Mouse (Mus musculus) embryonic facial prominence, embryonic 12.5 days (tissue): ENCODE results near the gene Pcbd2. TPM values are rescaled to one million over a fixed set of nuclear protein-coding genes. Genes with fewer than 3 reads are reported as not detected.

ENCODE experiments used
- ATAC-seq: fragments of 200-750 bp; cut with Nextera tagmentation; 2 replicates; pipeline ENCODE4 v1.8.0; 2017; ENCODE audit not compliant: insufficient number of reproducible peaks, insufficient read depth, low FRiP score, low TSS enrichment
- H3K27ac ChIP-seq: fragments of 300-500 bp; sonication (generic); 2 replicates; pipeline ENCODE4 v1.5.1; 2016; ENCODE audit warnings: mild to moderate bottlenecking
- H3K27me3 ChIP-seq: fragments of 300-500 bp; sonication (generic); 2 replicates; pipeline ENCODE4 v1.6.1; 2016; ENCODE audit warnings: mild to moderate bottlenecking, moderate library complexity
- H3K36me3 ChIP-seq: fragments of 300-500 bp; sonication (generic); 2 replicates; pipeline ENCODE4 v1.6.1; 2016; ENCODE audit warnings: mild to moderate bottlenecking
- H3K4me1 ChIP-seq: fragments of 300-500 bp; sonication (generic); 2 replicates; pipeline ENCODE4 v1.6.1; 2016
- H3K4me2 ChIP-seq: fragments of 300-500 bp; sonication (generic); replicated peaks from 2 replicates; pipeline ENCODE4 v1.6.1; 2016; ENCODE audit warnings: mild to moderate bottlenecking, moderate library complexity
- H3K4me3 ChIP-seq: fragments of 300-500 bp; sonication (generic); 2 replicates; pipeline ENCODE4 v1.5.1; 2016; ENCODE audit warnings: mild to moderate bottlenecking
- H3K9ac ChIP-seq: fragments of 300-500 bp; sonication (generic); 2 replicates; pipeline ENCODE4 v1.6.1; 2016; ENCODE audit warnings: mild to moderate bottlenecking, moderate library complexity
- H3K9me3 ChIP-seq: fragments of 300-500 bp; sonication (generic); 2 replicates; pipeline ENCODE4 v1.6.1; 2016; ENCODE audit warnings: mild to moderate bottlenecking, moderate library complexity
- WGBS: fragments of 180-500 bp; shearing (Covaris S2); methylation state at CpG from one replicate; pipeline ENCODE4 v1.1.7; 2016; 5-methylcytosine and 5-hydroxymethylcytosine counted together
- polyA plus RNA-seq: library from polyadenylated mRNA; unstranded; fragments of >200 nt; fragmentation: Nextera tagmentation; extraction: Ambion mirVana; gene quantifications from 2 replicates; pipeline ENCODE4 v1.2.1, GENCODE M21; 2016

Gene Pcbd2
- polyA plus RNA-seq, 1 experiment from 2014 or later: 56.6 TPM

GRCm38 (mm10) chr13:55809041-55809623, 82.0 kb downstream of the Pcbd2 start:
- Histone ChIP-seq H3K4me2 (no peak overlapping the region), H3K4me3 (no peak overlapping the region), H3K9me3 (no peaks in the 10 kb centered on the region), H3K36me3 (no peaks in the 10 kb centered on the region), H3K27me3 (no peaks in the 10 kb centered on the region), H3K27ac (no peak overlapping the region), H3K9ac (no peak overlapping the region), H3K4me1 (no peaks in the 10 kb centered on the region)
- WGBS: 69% methylated on average over 7 of the region's 7 CpGs
- no peak for ATAC-seq

GRCm38 (mm10) chr13:55809707-55810106, 82.5 kb downstream of the Pcbd2 start:
- 92% methylated on average over 10 of the region's 10 CpGs for WGBS

GRCm38 (mm10) chr13:55810947-55811346, 83.8 kb downstream of the Pcbd2 start:
- Histone ChIP-seq H3K9me3 (no peaks in the 10 kb centered on the region), H3K36me3 (no peaks in the 10 kb centered on the region), H3K4me1 (no peaks in the 10 kb centered on the region), H3K9ac (no peak overlapping the region), H3K4me2 (no peak overlapping the region), H3K27me3 (no peaks in the 10 kb centered on the region), H3K4me3 (no peak overlapping the region), H3K27ac (no peak overlapping the region)
- no peak for ATAC-seq
- WGBS: 76% methylated on average over 5 of the region's 5 CpGs

More at GRCm38 (mm10) chr13:55809707-55810106, 82.5 kb downstream of the Pcbd2 start:
- H3K27me3 ChIP-seq: no peaks in the 10 kb centered on the region
- H3K4me1 ChIP-seq: no peaks in the 10 kb centered on the region
- no peak overlapping the region for H3K4me3 ChIP-seq
- ATAC-seq: no peak
- no peak overlapping the region for H3K27ac ChIP-seq
- no peaks in the 10 kb centered on the region for H3K9me3 ChIP-seq
- no peak overlapping the region for H3K9ac ChIP-seq
- no peak overlapping the region for H3K4me2 ChIP-seq
- H3K36me3 ChIP-seq: no peaks in the 10 kb centered on the region

- H3K27ac ChIP-seq: no peak overlapping the region
- H3K4me3 ChIP-seq: no peak overlapping the region
- no peak for ATAC-seq
- no peak overlapping the region for H3K9ac ChIP-seq
- no peak overlapping the region for H3K4me2 ChIP-seq
- H3K4me1 ChIP-seq: no peaks in the 10 kb centered on the region
- 65% methylated on average over 5 of the region's 5 CpGs for WGBS
- H3K9me3 ChIP-seq: no peaks in the 10 kb centered on the region
- H3K27me3 ChIP-seq: 0 out of 2 replicates have a peak, but pooled peaks cover 2% of the 10 kb centered on the region
- no peaks in the 10 kb centered on the region for H3K36me3 ChIP-seq
Observed at GRCm38 (mm10) chr13:55813490-55814016, 86.4 kb downstream of the Pcbd2 start.

DNA sequence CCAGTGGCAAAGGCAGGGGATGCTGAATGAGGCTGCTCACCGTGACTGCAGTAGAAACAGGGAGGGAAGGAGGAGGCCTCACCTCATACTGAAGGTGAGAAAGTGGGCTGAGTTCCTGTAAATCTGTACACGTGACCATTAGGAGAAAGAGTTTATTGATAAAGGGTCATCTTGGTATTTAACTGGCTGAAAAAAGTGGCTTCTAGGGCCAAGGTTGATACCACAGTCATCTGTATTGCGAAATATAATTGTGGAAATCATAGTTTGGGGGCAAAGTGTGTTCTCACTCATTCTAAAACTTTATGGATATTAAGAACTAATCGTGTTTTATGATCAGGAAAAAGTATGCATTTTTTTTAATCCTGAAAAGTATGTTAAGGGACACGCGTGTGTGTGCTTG, 87.7 kb downstream of the Pcbd2 start:
- Histone ChIP-seq H3K9me3 (no peaks in the 10 kb centered on the region), H3K4me1 (no peaks in the 10 kb centered on the region), H3K9ac (no peak overlapping the region), H3K27me3 (0 out of 2 replicates have a peak, but pooled peaks cover 2% of the 10 kb centered on the region), H3K4me3 (no peak overlapping the region), H3K36me3 (no peaks in the 10 kb centered on the region), H3K27ac (no peak overlapping the region), H3K4me2 (no peak overlapping the region)
- no peak for ATAC-seq
- 83% methylated on average over 6 of the region's 6 CpGs for WGBS

DNA sequence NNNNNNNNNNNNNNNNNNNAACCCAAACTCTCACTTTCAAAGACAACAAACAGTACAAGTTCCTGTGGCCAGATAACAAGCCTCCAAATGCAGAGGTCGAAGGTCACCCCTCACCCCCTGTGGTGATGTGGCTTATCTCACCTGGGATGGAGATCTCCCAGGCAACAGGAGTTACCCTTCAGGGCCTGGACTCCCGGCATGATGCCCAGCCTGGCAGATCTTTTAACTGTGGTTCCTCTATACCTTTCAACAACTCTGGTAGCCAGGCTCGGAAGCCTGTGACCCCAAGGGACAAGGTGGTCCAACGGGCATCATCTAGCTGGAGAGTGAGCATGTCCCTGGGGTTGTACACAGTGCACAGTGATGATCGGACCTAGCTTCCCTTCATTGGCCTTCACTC, 95.3 kb downstream of the Pcbd2 start:
- WGBS: 44% methylated on average over 5 of the region's 5 CpGs
- no peak for ATAC-seq

GRCm38 (mm10) chr13:55824151-55824945, 97.2 kb downstream of the Pcbd2 start:
- peak overlapping the region; percentile 41 for H3K27ac ChIP-seq
- H3K4me1 ChIP-seq: 0 out of 2 replicates have a peak, but pooled peaks cover 4% of the 10 kb centered on the region
- H3K4me3 ChIP-seq: peak overlapping the region; percentile 34; the same call in 1 of the 2 replicates
- WGBS: 8% methylated on average over 9 of the region's 10 CpGs
- H3K9me3 ChIP-seq: no peaks in the 10 kb centered on the region
- H3K27me3 ChIP-seq: peaks cover 50% of the 10 kb centered on the region
- ATAC-seq: no peak
- H3K36me3 ChIP-seq: no peaks in the 10 kb centered on the region
- peak overlapping the region; percentile 42 for H3K4me2 ChIP-seq
- H3K9ac ChIP-seq: peak overlapping the region; percentile 67

More for the DNA sequence above, 95.3 kb downstream of the Pcbd2 start:
- H3K4me1 ChIP-seq: 0 out of 2 replicates have a peak, but pooled peaks cover 4% of the 10 kb centered on the region
- no peaks in the 10 kb centered on the region for H3K36me3 ChIP-seq
- no peak overlapping the region for H3K27ac ChIP-seq
- H3K27me3 ChIP-seq: peaks cover 44% of the 10 kb centered on the region
- no peak overlapping the region for H3K9ac ChIP-seq
- no peaks in the 10 kb centered on the region for H3K9me3 ChIP-seq
- no peak overlapping the region for H3K4me3 ChIP-seq
- no peak overlapping the region for H3K4me2 ChIP-seq

DNA sequence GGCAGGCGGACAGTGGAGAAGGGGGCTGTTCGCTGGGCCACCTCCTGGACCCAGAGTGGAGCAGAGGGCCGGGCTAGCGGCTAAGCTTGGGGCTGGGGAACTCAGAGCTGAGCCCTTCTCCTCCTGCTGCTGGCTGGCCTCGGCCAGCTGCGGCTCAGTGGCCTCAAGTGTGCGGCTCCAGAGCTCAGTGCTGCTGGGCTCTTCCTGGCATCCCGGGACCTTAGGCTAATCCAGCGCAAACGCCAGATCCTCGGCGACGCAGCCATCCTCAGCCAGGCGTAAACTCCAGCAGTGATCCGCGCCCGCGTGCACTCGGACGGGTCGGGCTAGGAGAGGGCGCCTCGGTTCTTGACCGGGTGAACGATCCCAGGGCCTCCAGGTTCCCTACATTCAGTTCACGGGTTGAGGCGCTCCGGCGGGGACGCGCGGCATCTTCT, 98.1 kb downstream of the Pcbd2 start:
- Histone ChIP-seq H3K9ac (peak overlapping the region; percentile 67), H3K27ac (peak overlapping the region; percentile 41), H3K4me1 (peaks cover 7% of the 10 kb centered on the region; the same call in 1 of the 2 replicates), H3K4me3 (peak overlapping the region; percentile 34), H3K9me3 (no peaks in the 10 kb centered on the region), H3K36me3 (no peaks in the 10 kb centered on the region), H3K27me3 (peaks cover 51% of the 10 kb centered on the region), H3K4me2 (peak overlapping the region; percentile 42)
- WGBS: 4% methylated on average over 32 of the region's 32 CpGs
- no peak for ATAC-seq

- peak overlapping the region; percentile 70 for H3K27ac ChIP-seq
- ATAC-seq: no peak
- no peaks in the 10 kb centered on the region for H3K36me3 ChIP-seq
- H3K4me2 ChIP-seq: peak overlapping the region; percentile 42
- WGBS: 1% methylated on average over 56 of the region's 56 CpGs
- no peaks in the 10 kb centered on the region for H3K9me3 ChIP-seq
- peaks cover 57% of the 10 kb centered on the region for H3K27me3 ChIP-seq
- H3K9ac ChIP-seq: peak overlapping the region; percentile 67
- peaks cover 13% of the 10 kb centered on the region for H3K4me1 ChIP-seq
- peak overlapping the region; percentile 34 for H3K4me3 ChIP-seq
Observed at GRCm38 (mm10) chr13:55826008-55826671, 99.0 kb downstream of the Pcbd2 start.
